Mouse (Mus musculus) limb, embryonic 12.5 days (tissue): ENCODE data around the gene Gm973. TPM values are rescaled to one million over a fixed set of nuclear protein-coding genes. Genes with fewer than 3 reads are reported as not detected.

Experiments
- ATAC-seq: fragments of 200-750 bp; cut with Nextera tagmentation; 2 replicates; pipeline ENCODE4 v1.8.0; 2017; ENCODE audit warnings: low read depth, moderate TSS enrichment; ENCODE audit not compliant: insufficient number of reproducible peaks, insufficient read depth, low FRiP score, low TSS enrichment
- H3K27ac ChIP-seq: fragments of 300-500 bp; sonication (generic); 2 replicates; pipeline ENCODE4 v1.5.1; 2016; ENCODE audit warnings: mild to moderate bottlenecking, moderate library complexity
- H3K27me3 ChIP-seq: fragments of 300-500 bp; sonication (generic); 2 replicates; pipeline ENCODE4 v1.6.1; 2016; ENCODE audit warnings: mild to moderate bottlenecking, moderate library complexity
- H3K36me3 ChIP-seq: fragments of 300-500 bp; sonication (generic); 2 replicates; pipeline ENCODE4 v1.6.1; 2016; ENCODE audit warnings: mild to moderate bottlenecking, moderate library complexity
- H3K4me1 ChIP-seq: fragments of 300-500 bp; sonication (generic); replicated peaks from 2 replicates; pipeline ENCODE4 v1.6.1; 2016
- H3K4me2 ChIP-seq: fragments of 300-500 bp; sonication (generic); 2 replicates; pipeline ENCODE4 v1.6.1; 2016; ENCODE audit warnings: mild to moderate bottlenecking, moderate library complexity
- H3K4me3 ChIP-seq: fragments of 300-500 bp; sonication (generic); replicated peaks from 2 replicates; pipeline ENCODE4 v1.5.1; 2016; ENCODE audit warnings: mild to moderate bottlenecking
- H3K9ac ChIP-seq: fragments of 300-500 bp; sonication (generic); replicated peaks from 2 replicates; pipeline ENCODE4 v1.6.1; 2016; ENCODE audit warnings: mild to moderate bottlenecking, moderate library complexity
- H3K9me3 ChIP-seq: fragments of 300-500 bp; sonication (generic); 2 replicates; pipeline ENCODE4 v1.6.1; 2016; ENCODE audit warnings: mild to moderate bottlenecking, moderate library complexity
- WGBS: fragments of 180-500 bp; shearing (Covaris S2); methylation state at CpG from one replicate; pipeline ENCODE4 v1.1.7; 2016; 5-methylcytosine and 5-hydroxymethylcytosine counted together
- polyA plus RNA-seq: library from polyadenylated mRNA; unstranded; fragments of >200 nt; fragmentation: Nextera tagmentation; extraction: Ambion mirVana; gene quantifications from 2 replicates; pipeline ENCODE4 v1.2.1, GENCODE M21; 2016

Gene Gm973
- polyA plus RNA-seq, 1 experiment from 2014 or later, result 1.1 TPM

GRCm38 (mm10) chr1:59495970-59496369 lies 20.1 kb upstream of the Gm973 start:
- 0 out of 2 replicates have a peak, but pooled peaks cover under 1% of the 10 kb centered on the region for H3K36me3 ChIP-seq
- no peaks in the 10 kb centered on the region for H3K9me3 ChIP-seq
- H3K4me2 ChIP-seq, result no peak overlapping the region
- H3K9ac ChIP-seq, result no peak overlapping the region
- ATAC-seq, result no peak
- WGBS, result 94% methylated on average over 5 of the region's 5 CpGs
- H3K4me1 ChIP-seq, result peaks cover 22% of the 10 kb centered on the region
- no peak overlapping the region for H3K27ac ChIP-seq
- no peaks in the 10 kb centered on the region for H3K27me3 ChIP-seq
- H3K4me3 ChIP-seq, result no peak overlapping the region

DNA sequence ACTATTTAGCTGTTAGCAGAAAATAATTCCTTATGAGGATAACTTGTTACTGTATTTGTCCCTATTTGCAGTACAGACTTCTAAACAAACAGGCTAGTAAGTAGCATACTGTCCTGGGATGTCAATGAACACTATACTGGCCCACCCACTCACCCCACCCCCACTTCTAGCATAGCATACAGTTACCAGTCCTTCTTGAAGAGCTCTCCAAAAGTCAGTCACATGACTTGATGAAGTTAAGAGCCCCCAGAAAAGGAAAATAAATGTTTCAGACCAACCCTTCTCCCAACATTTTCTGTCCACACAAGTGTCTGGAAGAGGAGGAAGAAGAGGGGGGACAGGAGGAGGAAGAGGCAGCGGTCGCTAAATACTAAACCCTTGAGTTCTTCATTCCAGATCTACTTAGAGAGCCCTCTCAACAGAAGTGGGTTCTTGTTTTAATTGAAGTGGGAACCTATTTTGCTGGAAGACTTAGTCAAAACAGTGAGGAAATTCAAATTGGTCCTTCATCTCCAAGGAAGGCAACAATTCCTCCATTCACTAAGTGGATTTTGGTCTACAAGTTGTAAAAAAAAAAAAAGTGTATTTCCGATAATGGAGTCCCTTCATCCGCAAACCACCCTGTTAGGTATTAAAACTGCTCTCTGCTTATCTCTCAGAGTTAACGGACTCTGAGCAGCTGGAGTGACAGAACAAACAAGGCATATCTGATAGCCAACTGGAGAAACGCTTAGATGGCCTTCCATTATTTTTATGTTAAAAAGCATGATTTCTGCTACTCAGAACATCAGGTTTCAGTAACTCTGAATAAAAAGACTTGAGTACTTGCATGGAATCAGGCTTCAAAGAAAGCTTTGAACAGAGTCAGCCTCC lies 18.1 kb upstream of the Gm973 start:
- no peak overlapping the region for H3K9ac ChIP-seq
- no peaks in the 10 kb centered on the region for H3K9me3 ChIP-seq
- no peaks in the 10 kb centered on the region for H3K36me3 ChIP-seq
- 82% methylated on average over 6 of the region's 6 CpGs for WGBS
- H3K4me3 ChIP-seq, result no peak overlapping the region
- no peak overlapping the region for H3K4me2 ChIP-seq
- peaks cover 8% of the 10 kb centered on the region for H3K4me1 ChIP-seq
- H3K27me3 ChIP-seq, result no peaks in the 10 kb centered on the region
- no peak for ATAC-seq
- H3K27ac ChIP-seq, result no peak overlapping the region

DNA sequence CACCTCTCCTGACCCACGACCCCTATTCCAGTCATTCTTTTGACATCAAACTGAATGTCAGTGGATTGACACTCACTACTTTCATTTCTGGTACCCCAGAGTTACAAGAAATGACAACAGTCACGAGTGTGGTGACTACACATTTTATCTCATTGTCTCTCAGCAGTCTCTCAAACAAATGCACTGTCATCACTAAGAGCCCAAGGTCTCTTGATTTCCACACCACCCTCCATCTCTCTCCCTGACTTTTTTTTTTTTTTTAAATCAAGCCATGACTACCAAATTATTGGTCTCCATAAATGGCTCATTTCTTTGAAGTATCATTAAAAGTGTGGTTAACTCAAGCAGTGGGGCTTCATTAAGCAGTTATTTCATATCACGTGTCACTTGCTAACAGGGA lies 16.7 kb upstream of the Gm973 start:
- Histone ChIP-seq H3K4me1 (peaks cover 5% of the 10 kb centered on the region; the same call in 1 of the 2 replicates), H3K9me3 (no peaks in the 10 kb centered on the region), H3K27ac (no peak overlapping the region), H3K36me3 (no peaks in the 10 kb centered on the region), H3K27me3 (no peaks in the 10 kb centered on the region), H3K9ac (no peak overlapping the region), H3K4me3 (no peak overlapping the region), H3K4me2 (no peak overlapping the region)
- WGBS, result 69% methylated on average over 3 of the region's 3 CpGs
- ATAC-seq, result no peak

- no peaks in the 10 kb centered on the region for H3K9me3 ChIP-seq
- H3K36me3 ChIP-seq, result no peaks in the 10 kb centered on the region
- H3K4me1 ChIP-seq, result peaks cover 5% of the 10 kb centered on the region; the same call in 1 of the 2 replicates
- H3K4me2 ChIP-seq, result no peak overlapping the region
- ATAC-seq, result no peak
- H3K27me3 ChIP-seq, result no peaks in the 10 kb centered on the region; the same call in 1 of the 2 replicates
- H3K9ac ChIP-seq, result no peak overlapping the region
- no peak overlapping the region for H3K27ac ChIP-seq
- WGBS, result 75% methylated on average over 2 of the region's 2 CpGs
- no peak overlapping the region for H3K4me3 ChIP-seq
Measured at GRCm38 (mm10) chr1:59502355-59502754, 13.7 kb upstream of the Gm973 start.

DNA sequence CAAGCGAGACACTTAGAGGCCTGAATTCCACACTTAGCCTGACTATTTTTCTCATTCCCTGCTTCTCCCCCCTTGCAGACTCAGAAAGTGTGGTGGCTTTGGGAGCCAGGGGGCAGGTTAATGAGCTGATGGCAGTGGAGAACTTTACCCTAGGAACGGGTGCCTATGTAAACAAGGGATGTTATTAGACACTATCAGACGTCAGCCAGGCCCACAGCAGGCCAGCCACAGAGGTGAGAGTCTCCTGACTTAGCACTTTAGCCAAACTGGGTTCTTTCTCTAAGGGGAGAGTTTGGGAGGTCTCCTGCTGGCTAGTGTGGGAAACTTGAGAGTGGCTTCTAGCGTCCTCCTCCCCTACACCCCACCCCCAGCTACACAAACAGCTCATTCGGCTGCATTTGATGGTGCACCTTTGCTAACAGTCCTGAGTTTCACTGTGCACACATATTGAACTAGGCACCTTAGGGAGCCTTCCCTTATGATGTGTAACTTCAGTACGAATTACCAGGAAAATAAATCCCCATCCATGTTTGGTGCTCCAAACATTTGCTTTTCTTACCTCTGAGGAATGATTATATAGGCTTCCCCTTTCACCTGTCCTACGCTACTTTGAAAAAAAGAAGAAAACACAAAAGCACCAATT lies 12.3 kb upstream of the Gm973 start:
- peaks cover 12% of the 10 kb centered on the region for H3K4me1 ChIP-seq

GRCm38 (mm10) chr1:59504302-59504700 lies 11.8 kb upstream of the Gm973 start:
- Histone ChIP-seq H3K4me3 (no peak overlapping the region), H3K27ac (no peak overlapping the region), H3K36me3 (no peaks in the 10 kb centered on the region), H3K4me1 (peaks cover 13% of the 10 kb centered on the region), H3K4me2 (no peak overlapping the region), H3K9me3 (no peaks in the 10 kb centered on the region), H3K27me3 (no peaks in the 10 kb centered on the region; the same call in 1 of the 2 replicates), H3K9ac (no peak overlapping the region)
- WGBS, result 74% methylated on average over 2 of the region's 2 CpGs
- no peak for ATAC-seq

More for the DNA sequence above, 12.3 kb upstream of the Gm973 start:
- no peak overlapping the region for H3K9ac ChIP-seq
- WGBS, result 43% methylated on average over 7 of the region's 7 CpGs
- no peak overlapping the region for H3K4me3 ChIP-seq
- no peaks in the 10 kb centered on the region for H3K36me3 ChIP-seq
- no peaks in the 10 kb centered on the region; the same call in 1 of the 2 replicates for H3K27me3 ChIP-seq
- H3K4me2 ChIP-seq, result no peak overlapping the region
- no peak; the same call in 1 of the 2 replicates for ATAC-seq
- no peak overlapping the region for H3K27ac ChIP-seq
- H3K9me3 ChIP-seq, result no peaks in the 10 kb centered on the region

DNA sequence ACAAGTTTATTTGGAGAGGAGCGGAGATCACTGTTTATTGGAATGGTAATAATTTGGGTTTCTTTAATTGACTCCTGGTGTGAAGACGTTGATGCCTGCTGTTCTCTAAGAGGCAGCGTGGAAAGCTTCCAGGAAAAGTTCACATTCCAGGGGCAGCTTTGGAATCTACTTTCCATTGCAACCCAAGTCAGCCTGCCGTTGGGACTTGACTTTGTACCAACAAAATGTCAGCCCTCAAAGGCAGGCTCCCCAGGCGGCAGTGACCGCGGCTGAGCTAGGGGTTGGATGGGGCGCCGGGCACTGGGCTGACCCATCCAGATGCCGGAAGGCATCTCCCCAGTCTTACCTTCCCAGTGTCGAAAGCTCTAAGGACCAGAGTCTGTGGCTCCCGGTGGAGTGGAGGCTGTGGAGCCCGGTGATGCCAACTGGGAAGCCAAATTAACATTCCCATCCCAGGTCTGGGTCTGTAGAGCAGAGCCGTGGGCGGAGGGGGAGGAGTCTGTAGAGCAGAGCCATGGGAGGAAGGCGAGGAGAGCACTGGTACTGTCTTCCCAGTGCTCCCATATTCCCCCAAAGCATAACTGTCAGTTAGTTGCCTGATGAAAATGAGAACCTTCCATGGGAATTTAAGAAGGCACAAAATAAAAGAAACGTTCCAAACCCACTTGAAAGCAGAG lies 7.5 kb upstream of the Gm973 start:
- H3K4me2 ChIP-seq, result peak overlapping the region; percentile 40
- no peak overlapping the region for H3K9ac ChIP-seq
- no peaks in the 10 kb centered on the region for H3K36me3 ChIP-seq
- 22% methylated on average over 17 of the region's 17 CpGs for WGBS
- 0 out of 2 replicates have a peak overlapping the region, but pooled peaks have one; percentile 7 for H3K27ac ChIP-seq
- no peak overlapping the region for H3K4me3 ChIP-seq
- ATAC-seq, result peak; percentile 47; the same call in 1 of the 2 replicates
- H3K27me3 ChIP-seq, result peaks cover 5% of the 10 kb centered on the region; the same call in 1 of the 2 replicates
- peaks cover 12% of the 10 kb centered on the region for H3K4me1 ChIP-seq
- no peaks in the 10 kb centered on the region for H3K9me3 ChIP-seq

DNA sequence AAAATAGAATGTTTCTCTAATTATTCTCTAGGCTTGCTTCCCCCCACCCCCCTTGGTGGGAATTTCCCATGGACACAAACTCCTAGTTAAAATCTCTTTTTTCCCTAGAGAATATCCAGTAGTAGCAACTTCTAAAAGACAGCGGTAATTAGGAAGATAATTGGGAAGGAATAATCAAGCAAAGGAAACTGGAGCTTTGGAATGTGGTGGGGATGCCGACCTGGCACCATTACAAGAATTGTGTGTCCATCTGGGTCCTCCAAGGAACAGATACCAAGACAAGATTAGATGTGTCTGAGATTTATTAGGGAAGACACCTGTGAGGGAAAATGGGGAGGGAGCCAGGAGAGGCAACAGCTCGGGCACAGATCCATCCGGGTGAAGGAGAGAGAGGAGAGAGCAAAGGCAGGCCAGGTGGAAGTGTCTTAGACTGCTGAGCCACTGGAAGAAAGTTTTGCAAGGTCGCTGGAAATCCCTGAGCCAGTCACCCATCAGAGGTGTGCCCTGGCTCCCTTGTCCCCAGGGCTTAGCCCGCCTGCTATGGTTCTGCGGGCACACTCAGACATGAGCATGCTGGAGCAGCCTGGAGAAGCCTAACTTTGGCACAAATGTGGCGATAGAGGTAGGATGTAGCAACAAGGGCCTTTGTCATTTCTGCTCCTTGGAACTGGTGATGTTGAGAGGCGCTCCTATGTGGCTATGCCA lies 4.3 kb upstream of the Gm973 start:
- peaks cover 24% of the 10 kb centered on the region for H3K4me1 ChIP-seq
- H3K27me3 ChIP-seq, result 0 out of 2 replicates have a peak, but pooled peaks cover 5% of the 10 kb centered on the region
- H3K36me3 ChIP-seq, result no peaks in the 10 kb centered on the region
- 63% methylated on average over 9 of the region's 9 CpGs for WGBS
- H3K4me2 ChIP-seq, result no peak overlapping the region
- H3K9ac ChIP-seq, result no peak overlapping the region
- no peak for ATAC-seq
- no peak overlapping the region for H3K4me3 ChIP-seq
- H3K9me3 ChIP-seq, result no peaks in the 10 kb centered on the region
- no peak overlapping the region for H3K27ac ChIP-seq

GRCm38 (mm10) chr1:59520226-59520837 lies 4.3 kb downstream of the Gm973 start:
- Histone ChIP-seq H3K36me3 (no peaks in the 10 kb centered on the region), H3K4me2 (peak overlapping the region; percentile 19; the same call in 1 of the 2 replicates), H3K9me3 (no peaks in the 10 kb centered on the region), H3K27ac (no peak overlapping the region), H3K4me1 (peaks cover 56% of the 10 kb centered on the region), H3K9ac (no peak overlapping the region), H3K27me3 (peaks cover 4% of the 10 kb centered on the region; the same call in 1 of the 2 replicates), H3K4me3 (no peak overlapping the region)
- ATAC-seq, result peak; percentile 26; the same call in 1 of the 2 replicates
- 7% methylated on average over 11 of the region's 11 CpGs for WGBS

DNA sequence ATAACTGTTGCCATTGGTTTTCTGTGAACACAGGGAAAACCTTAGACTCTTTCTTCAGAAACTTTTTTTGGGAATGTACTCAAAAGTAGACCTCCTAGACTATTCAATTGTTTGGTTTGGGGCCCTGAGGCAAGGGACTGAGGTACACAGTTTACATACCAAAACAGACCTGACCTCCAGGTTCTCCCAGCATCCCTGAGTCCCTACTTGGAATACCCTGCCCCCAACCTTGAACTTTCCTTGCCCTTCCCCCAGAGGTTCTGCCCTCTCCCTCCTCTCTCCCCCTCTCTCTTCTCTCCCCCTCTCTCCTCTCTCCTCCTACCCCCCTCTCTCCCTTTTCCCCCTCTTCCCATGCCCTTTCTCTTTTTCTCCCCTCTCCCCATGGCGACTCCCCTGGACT lies 6.4 kb downstream of the Gm973 start:
- Histone ChIP-seq H3K4me3 (no peak overlapping the region), H3K9me3 (no peaks in the 10 kb centered on the region), H3K9ac (no peak overlapping the region), H3K27ac (no peak overlapping the region), H3K4me1 (peaks cover 39% of the 10 kb centered on the region), H3K27me3 (peaks cover 4% of the 10 kb centered on the region; the same call in 1 of the 2 replicates), H3K4me2 (no peak overlapping the region), H3K36me3 (no peaks in the 10 kb centered on the region)
- WGBS, result 42% methylated on average over 1 of the region's 1 CpGs
- no peak for ATAC-seq
